Mouse (Mus musculus) spleen, adult 2 months (tissue): ENCODE results near the gene Ccn2. TPM values are rescaled to one million over a fixed set of nuclear protein-coding genes. Genes with fewer than 3 reads are reported as not detected.

Experiments
- DNase-seq, 2 experiments: peaks; one replicate each; pipeline versions ENCODE4 v3.0.0 to v3.0.0-alpha.2; 2012 to 2021; ENCODE audit warnings: low spot score in 2 of 2, low read depth in 1 of 2
- H3K27ac ChIP-seq: fragments of 200-500 bp; 2 replicates; pipeline ENCODE4 v1.5.1; 2012; ENCODE audit warnings: low read length, inconsistent platforms; ENCODE audit not compliant: insufficient read depth
- H3K27me3 ChIP-seq: fragments of 200-500 bp; 2 replicates; pipeline ENCODE4 v1.6.1; 2012; ENCODE audit warnings: mild to moderate bottlenecking, moderate library complexity, low read length, inconsistent platforms; ENCODE audit not compliant: control insufficient read depth, insufficient read depth
- H3K36me3 ChIP-seq: fragments of 200-500 bp; 2 replicates; pipeline ENCODE4 v1.6.1; 2012; ENCODE audit warnings: mild to moderate bottlenecking, low read length, inconsistent platforms; ENCODE audit not compliant: control insufficient read depth, insufficient read depth
- H3K4me1 ChIP-seq: fragments of 200-500 bp; 2 replicates; pipeline ENCODE4 v1.6.1; 2011; ENCODE audit warnings: inconsistent platforms; ENCODE audit not compliant: control insufficient read depth, insufficient read depth, insufficient read length
- H3K4me3 ChIP-seq: fragments of 200-500 bp; 2 replicates; pipeline ENCODE4 v1.5.1; 2011; ENCODE audit warnings: mild to moderate bottlenecking, inconsistent platforms; ENCODE audit not compliant: insufficient read depth, insufficient read length; ENCODE audit errors: extremely low read depth
- CTCF ChIP-seq: fragments of 200-500 bp; IDR thresholded peaks from 2 replicates; pipeline ENCODE4 v1.5.1; 2011; ENCODE audit warnings: mild to moderate bottlenecking, inconsistent platforms; ENCODE audit not compliant: insufficient read depth, insufficient read length, insufficient replicate concordance; ENCODE audit errors: extremely low read depth
- POLR2A ChIP-seq: fragments of 200-500 bp; IDR thresholded peaks from 2 replicates; pipeline ENCODE4 v1.6.1; 2011; ENCODE audit warnings: low read depth, low read length, inconsistent platforms
- WGBS: fragments of 180-500 bp; shearing (Covaris S2); methylation state at CpG from one replicate; pipeline ENCODE4 v1.1.7; 2018; 5-methylcytosine and 5-hydroxymethylcytosine counted together
- polyA plus RNA-seq: library from polyadenylated mRNA; depleted of rRNA; stranded (reverse); fragments of >200 nt; gene quantifications from 2 replicates; pipeline ENCODE4 v1.2.3, GENCODE M21; 2012

Ccn2 gene
- polyA plus RNA-seq, 1 experiment: 108 TPM

GRCm38 (mm10) chr10:24629086-24629720 is 34.0 kb downstream of the Ccn2 start:
- whole genome bisulfite sequencing: 84% methylated on average over 9 of the region's 9 CpGs
- DNase-seq: no peak
- H3K27me3 ChIP-seq: no peaks in the 10 kb centered on the region
- no peak overlapping the region for H3K27ac ChIP-seq
- TF ChIP-seq CTCF (no peak), POLR2A (no peak)
- H3K4me1 ChIP-seq: no peaks in the 10 kb centered on the region
- no peaks in the 10 kb centered on the region for H3K36me3 ChIP-seq
- no peak overlapping the region for H3K4me3 ChIP-seq

GRCm38 (mm10) chr10:24630469-24631081 is 35.3 kb downstream of the Ccn2 start:
- Histone ChIP-seq H3K36me3 (no peaks in the 10 kb centered on the region), H3K27ac (no peak overlapping the region), H3K27me3 (no peaks in the 10 kb centered on the region), H3K4me3 (no peak overlapping the region), H3K4me1 (peaks cover 7% of the 10 kb centered on the region; the same call in 1 of the 2 replicates)
- 29% methylated on average over 18 of the region's 18 CpGs for WGBS
- peak in 1 of 2 experiments; percentile 59 for DNase-seq
- no peak for TF ChIP-seq POLR2A
- TF ChIP-seq CTCF: peak; percentile 75; the same call in 1 of the 2 replicates

- Histone ChIP-seq H3K4me3 (no peak overlapping the region), H3K4me1 (peaks cover 13% of the 10 kb centered on the region; the same call in 1 of the 2 replicates), H3K27me3 (no peaks in the 10 kb centered on the region), H3K27ac (no peak overlapping the region), H3K36me3 (no peaks in the 10 kb centered on the region)
- DNase-seq: no peak
- WGBS: 94% methylated on average over 5 of the region's 5 CpGs
- TF ChIP-seq POLR2A (no peak), CTCF (no peak)
Observed at GRCm38 (mm10) chr10:24631122-24631521, 35.9 kb downstream of the Ccn2 start.

DNA sequence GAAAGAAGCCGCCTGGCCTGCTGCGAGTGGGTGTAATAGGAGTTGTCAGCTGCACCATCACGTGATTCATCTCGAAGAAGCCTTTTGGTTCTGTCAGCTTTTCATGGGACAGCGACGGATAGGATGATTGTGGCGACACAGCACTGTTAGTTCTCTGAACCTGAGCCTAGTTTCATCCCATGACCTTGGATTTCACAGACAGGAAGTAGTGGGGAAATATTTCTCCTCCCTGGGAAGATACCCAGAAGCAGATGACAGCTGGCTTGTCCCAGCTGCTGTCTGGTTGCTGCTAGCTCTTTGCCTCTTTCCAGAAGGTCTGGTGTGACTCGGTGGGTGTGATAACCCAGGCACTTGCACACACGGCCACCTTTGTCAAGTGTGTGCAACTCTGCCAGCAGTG is 39.0 kb downstream of the Ccn2 start:
- Histone ChIP-seq H3K4me1 (peaks cover 13% of the 10 kb centered on the region; the same call in 1 of the 2 replicates), H3K36me3 (no peaks in the 10 kb centered on the region), H3K27me3 (no peaks in the 10 kb centered on the region), H3K4me3 (no peak overlapping the region), H3K27ac (peak overlapping the region; percentile 58; the same call in 1 of the 2 replicates)
- TF ChIP-seq CTCF (no peak), POLR2A (no peak)
- 81% methylated on average over 9 of the region's 9 CpGs for WGBS
- no peak for DNase-seq

DNA sequence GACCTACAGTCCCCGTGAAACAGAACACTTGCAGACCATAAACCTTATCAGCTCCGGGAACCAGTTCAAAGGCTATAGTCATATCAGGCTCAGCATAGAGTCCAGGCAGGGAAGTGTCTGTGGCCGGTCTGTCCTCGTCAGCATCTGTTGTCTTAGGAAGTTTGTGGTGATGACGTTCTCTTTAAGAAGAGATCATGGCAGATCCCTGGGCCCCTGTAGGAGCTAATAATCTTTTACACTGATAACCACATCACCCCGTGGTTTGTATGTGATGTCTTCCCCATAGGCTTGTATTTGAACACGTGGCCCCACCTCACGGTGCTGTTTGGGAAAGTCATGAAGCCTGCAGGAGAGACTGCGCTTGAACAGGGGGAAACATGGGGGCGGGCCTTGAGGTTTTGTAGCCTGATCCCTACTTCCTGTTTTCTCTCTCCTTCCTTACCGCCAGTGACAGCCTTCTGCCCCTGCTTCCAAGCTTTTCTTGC is 40.1 kb downstream of the Ccn2 start:
- no peak for DNase-seq
- peak overlapping the region; percentile 28; the same call in 1 of the 2 replicates for H3K27ac ChIP-seq
- WGBS: 16% methylated on average over 11 of the region's 11 CpGs
- H3K36me3 ChIP-seq: no peaks in the 10 kb centered on the region
- H3K27me3 ChIP-seq: no peaks in the 10 kb centered on the region
- H3K4me1 ChIP-seq: peaks cover 17% of the 10 kb centered on the region; the same call in 1 of the 2 replicates
- no peak overlapping the region for H3K4me3 ChIP-seq
- TF ChIP-seq CTCF: no peak
- no peak for TF ChIP-seq POLR2A

DNA sequence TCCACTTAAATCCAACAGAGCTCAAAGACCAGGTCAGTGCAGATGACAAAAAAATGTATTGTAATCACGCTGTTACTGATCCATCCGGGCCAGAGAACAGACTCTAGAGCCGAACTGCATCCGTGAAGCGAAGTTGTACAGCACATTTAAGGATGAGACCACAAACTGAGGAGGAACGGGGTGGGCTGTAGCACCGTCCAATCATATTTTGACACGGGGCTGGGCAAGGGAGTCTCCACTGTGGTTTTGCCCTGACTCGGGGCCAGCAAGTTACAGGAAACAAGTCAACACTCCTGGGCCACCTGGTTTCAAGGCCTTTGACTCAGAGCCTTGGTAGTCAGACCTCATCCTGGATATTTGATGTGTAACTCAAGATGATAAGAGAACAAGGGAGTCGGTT is 40.6 kb downstream of the Ccn2 start:
- H3K27ac ChIP-seq: peak overlapping the region; percentile 28
- 18% methylated on average over 10 of the region's 10 CpGs for whole genome bisulfite sequencing
- H3K27me3 ChIP-seq: no peaks in the 10 kb centered on the region
- H3K4me1 ChIP-seq: peaks cover 18% of the 10 kb centered on the region; the same call in 1 of the 2 replicates
- no peak overlapping the region for H3K4me3 ChIP-seq
- no peaks in the 10 kb centered on the region for H3K36me3 ChIP-seq
- no peak for DNase-seq
- TF ChIP-seq POLR2A (no peak), CTCF (no peak)

- no peak for TF ChIP-seq CTCF
- no peak for TF ChIP-seq POLR2A
- Histone ChIP-seq H3K27ac (no peak overlapping the region), H3K4me3 (no peak overlapping the region), H3K4me1 (peaks cover 22% of the 10 kb centered on the region; the same call in 1 of the 2 replicates), H3K27me3 (no peaks in the 10 kb centered on the region), H3K36me3 (no peaks in the 10 kb centered on the region)
- DNase-seq: no peak
- 96% methylated on average over 2 of the region's 2 CpGs for WGBS
Observed at GRCm38 (mm10) chr10:24636986-24637385, 41.7 kb downstream of the Ccn2 start.
